Mouse (Mus musculus) lung, embryonic 14.5 days (tissue): ENCODE results near the gene Gsta3. TPM values are rescaled to one million over a fixed set of nuclear protein-coding genes. Genes with fewer than 3 reads are reported as not detected.
"Not testable (repeated sequence)": the region's sequence is repeated elsewhere in the genome, so short reads cannot be mapped to it uniquely, and the experiment has no call there.

Source experiments
- ATAC-seq: fragments of 200-750 bp; cut with Nextera tagmentation; 2 replicates; pipeline ENCODE4 v1.8.0; 2017; ENCODE audit warnings: mild to moderate bottlenecking, moderate TSS enrichment, moderate library complexity; ENCODE audit not compliant: insufficient read depth
- DNase-seq: peaks from one replicate; pipeline ENCODE4 v3.0.0-alpha.2; 2015
- H3K27ac ChIP-seq: fragments of 300-500 bp; sonication (generic); 2 replicates; pipeline ENCODE4 v1.5.1; 2014; ENCODE audit warnings: low read depth, mild to moderate bottlenecking, moderate library complexity
- H3K27me3 ChIP-seq: fragments of 300-500 bp; sonication (generic); 2 replicates; pipeline ENCODE4 v1.6.1; 2014; ENCODE audit warnings: low read length, control low read depth; ENCODE audit not compliant: insufficient read depth
- H3K36me3 ChIP-seq: fragments of 300-500 bp; sonication (generic); 2 replicates; pipeline ENCODE4 v1.6.1; 2014; ENCODE audit warnings: control low read depth; ENCODE audit not compliant: insufficient read depth
- H3K4me1 ChIP-seq: fragments of 300-500 bp; sonication (generic); 2 replicates; pipeline ENCODE4 v1.6.1; 2014; ENCODE audit warnings: antibody characterized with exemption, control low read depth; ENCODE audit not compliant: insufficient read depth
- H3K4me2 ChIP-seq: fragments of 300-500 bp; sonication (generic); 2 replicates; pipeline ENCODE4 v1.6.1; 2014; ENCODE audit warnings: mild to moderate bottlenecking
- H3K4me3 ChIP-seq: fragments of 300-500 bp; sonication (generic); 2 replicates; pipeline ENCODE4 v1.5.1; 2014; ENCODE audit warnings: low read depth, low read length
- H3K9ac ChIP-seq: fragments of 300-500 bp; sonication (generic); 2 replicates; pipeline ENCODE4 v1.6.1; 2014
- H3K9me3 ChIP-seq: fragments of 300-500 bp; sonication (generic); 2 replicates; pipeline ENCODE4 v1.6.1; 2016; ENCODE audit warnings: low read depth, low read length, control low read depth
- CTCF ChIP-seq: IDR thresholded peaks from 2 replicates; pipeline ENCODE4 v1.5.1; 2016; ENCODE audit warnings: antibody characterized with exemption, low read depth
- WGBS: fragments of 180-500 bp; shearing (Covaris S2); extraction: QIAGEN DNeasy Blood & Tissue Kit; methylation state at CpG from one replicate; pipeline ENCODE4 v1.1.7; 2014; 5-methylcytosine and 5-hydroxymethylcytosine counted together
- polyA plus RNA-seq: library from polyadenylated mRNA; unstranded; fragments of >200 nt; fragmentation: Nextera tagmentation; extraction: Ambion mirVana; gene quantifications from 2 replicates; pipeline ENCODE4 v1.2.1, GENCODE M21; 2014

The Gsta3 gene
- polyA plus RNA-seq, result 0.45 and 0.55 TPM in 2 replicates

DNA sequence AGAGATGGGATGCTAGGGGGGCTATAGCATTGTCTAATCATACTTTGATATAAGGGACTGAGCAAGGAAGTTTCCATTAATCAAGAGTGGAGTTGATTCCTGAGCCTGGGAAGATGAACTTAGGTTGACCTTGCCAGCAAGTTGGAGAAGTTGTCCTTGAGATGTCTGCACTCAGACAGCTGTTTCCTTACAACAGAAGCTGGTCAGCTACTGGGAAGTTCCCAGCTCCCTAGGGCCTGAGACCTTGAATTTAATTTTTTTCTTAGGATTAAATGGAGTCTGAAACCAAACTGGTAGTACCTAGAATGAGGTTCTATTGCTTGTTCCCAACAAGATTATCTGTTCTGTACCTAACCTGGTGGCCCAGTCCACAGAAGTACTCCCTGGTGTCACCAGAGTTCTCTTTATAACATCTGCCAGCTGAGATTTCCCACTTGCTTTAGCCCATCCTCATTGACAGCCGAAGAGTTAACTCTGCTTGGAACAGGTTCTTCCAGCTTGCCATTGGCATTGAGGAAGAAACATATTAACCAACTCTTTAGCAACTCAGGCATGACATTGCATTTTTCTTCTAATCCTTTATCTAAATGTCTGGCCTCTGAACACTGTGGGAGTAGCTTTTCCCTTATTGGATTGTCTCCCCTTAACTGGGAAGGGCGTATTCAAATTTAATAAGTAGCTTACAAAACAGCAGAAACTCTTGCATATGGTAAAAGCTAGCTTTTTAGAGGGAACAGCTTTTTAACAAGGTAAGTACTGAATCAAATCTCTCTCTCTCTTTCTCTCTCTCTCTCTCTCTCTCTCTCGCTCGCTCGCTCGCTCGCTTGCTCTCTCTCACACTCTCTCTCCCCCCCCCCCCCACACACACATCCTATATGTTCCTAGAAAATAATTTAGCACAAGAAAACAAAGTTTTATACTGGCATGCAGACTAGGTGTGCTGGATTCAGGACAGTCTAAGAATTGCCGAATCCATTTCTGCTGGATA lies at the start of gene Gsta3:
Gsta3 (plus strand) TSS at position 679 of the 988 bp plus-strand sequence.
- Histone ChIP-seq H3K36me3 (no peaks in the 10 kb centered on the region), H3K4me3 (no peak within 1 kb of the TSS), H3K9ac (no peak within 1 kb of the TSS), H3K9me3 (no peaks in the 10 kb centered on the region), H3K4me1 (no peaks in the 10 kb centered on the region), H3K27me3 (no peaks in the 10 kb centered on the region), H3K27ac (no peak within 1 kb of the TSS), H3K4me2 (no peak within 1 kb of the TSS)
- 85% methylated on average over 8 of the region's 8 CpGs for WGBS
- DNase-seq (peak; percentile 19), ATAC-seq (no peak)
- TF ChIP-seq CTCF, result no peak

- H3K4me3 ChIP-seq, result no peak overlapping the region
- no peak overlapping the region for H3K4me2 ChIP-seq
- no peak for ATAC-seq
- 71% methylated on average over 1 of the region's 1 CpGs for WGBS
- H3K36me3 ChIP-seq, result no peaks in the 10 kb centered on the region
- H3K9ac ChIP-seq, result no peak overlapping the region
- DNase-seq, result no peak
- TF ChIP-seq CTCF, result no peak
- no peaks in the 10 kb centered on the region for H3K4me1 ChIP-seq
- no peaks in the 10 kb centered on the region for H3K27me3 ChIP-seq
- H3K27ac ChIP-seq, result no peak overlapping the region
- no peaks in the 10 kb centered on the region for H3K9me3 ChIP-seq
These were observed 34.1 kb upstream of the Gsta3 start for GRCm38 (mm10) chr1:21206241-21206640.

GRCm38 (mm10) chr1:21213537-21213936 lies 26.9 kb upstream of the Gsta3 start:
- not testable (repeated sequence) for ATAC-seq, H3K4me1 ChIP-seq, DNase-seq, H3K4me2 ChIP-seq, H3K9me3 ChIP-seq, H3K4me3 ChIP-seq, H3K27me3 ChIP-seq, H3K27ac ChIP-seq, H3K36me3 ChIP-seq, H3K9ac ChIP-seq
- TF ChIP-seq CTCF, result peak; percentile 34
- 24% methylated on average over 2 of the region's 3 CpGs for WGBS

DNA sequence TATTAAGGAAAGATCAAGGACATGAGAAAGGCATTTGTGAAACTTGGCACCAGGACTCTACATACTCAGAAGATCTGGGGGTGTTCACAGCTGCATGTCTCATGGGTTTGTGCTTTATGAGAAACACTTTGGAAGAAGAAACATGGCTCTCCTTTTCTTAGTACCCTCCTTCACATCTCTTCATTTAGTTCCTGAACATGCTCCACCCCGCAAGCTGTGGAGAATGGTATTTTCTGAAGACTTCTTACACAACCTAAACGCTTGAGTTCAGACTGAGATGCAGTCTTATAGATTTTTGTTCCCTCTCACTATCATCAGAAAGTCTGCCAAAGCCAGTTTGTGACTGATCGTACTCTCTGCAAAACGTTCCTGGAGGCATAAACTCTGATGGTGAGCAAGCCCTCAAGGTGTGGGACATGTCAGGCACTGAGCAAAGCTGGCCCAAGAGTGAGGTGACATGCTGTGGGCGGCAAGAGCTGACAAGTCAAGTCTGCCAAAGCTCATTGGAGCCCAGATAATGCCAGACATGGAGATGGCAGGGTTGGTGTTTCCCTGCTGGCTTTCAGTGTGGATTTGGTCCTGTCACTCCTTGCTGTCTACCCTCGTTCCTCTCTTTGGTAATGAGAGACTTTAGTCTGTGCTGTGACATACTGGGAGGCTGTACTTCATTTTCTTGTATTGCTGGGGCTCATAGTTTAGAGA lies 26.2 kb upstream of the Gsta3 start:
- DNase-seq, H3K9me3 ChIP-seq, H3K27me3 ChIP-seq, H3K27ac ChIP-seq, H3K9ac ChIP-seq, H3K36me3 ChIP-seq, H3K4me1 ChIP-seq, ATAC-seq, H3K4me3 ChIP-seq, H3K4me2 ChIP-seq: not testable (repeated sequence)
- whole genome bisulfite sequencing, result 71% methylated on average over 6 of the region's 6 CpGs

- Histone ChIP-seq H3K9me3 (no peaks in the 10 kb centered on the region), H3K4me3 (peak within 1 kb of the TSS; percentile 54), H3K4me2 (peak within 1 kb of the TSS; percentile 69), H3K36me3 (no peaks in the 10 kb centered on the region), H3K9ac (peak within 1 kb of the TSS; percentile 72), H3K27ac (peak within 1 kb of the TSS; percentile 67; the same call in 1 of the 2 replicates), H3K4me1 (no peaks in the 10 kb centered on the region), H3K27me3 (no peaks in the 10 kb centered on the region)
- TF ChIP-seq CTCF, result peak; percentile 96
- peak; percentile 93 for DNase-seq
- under 1% methylated on average over 17 of the region's 17 CpGs for WGBS
- ATAC-seq, result peak; percentile 96
These were observed 21.9 kb upstream of the Gsta3 start, which contains the start of gene Tmem14a for GRCm38 (mm10) chr1:21218489-21218919. TSS of gene Tmem14a (plus strand) at chr1:21218575.

DNA sequence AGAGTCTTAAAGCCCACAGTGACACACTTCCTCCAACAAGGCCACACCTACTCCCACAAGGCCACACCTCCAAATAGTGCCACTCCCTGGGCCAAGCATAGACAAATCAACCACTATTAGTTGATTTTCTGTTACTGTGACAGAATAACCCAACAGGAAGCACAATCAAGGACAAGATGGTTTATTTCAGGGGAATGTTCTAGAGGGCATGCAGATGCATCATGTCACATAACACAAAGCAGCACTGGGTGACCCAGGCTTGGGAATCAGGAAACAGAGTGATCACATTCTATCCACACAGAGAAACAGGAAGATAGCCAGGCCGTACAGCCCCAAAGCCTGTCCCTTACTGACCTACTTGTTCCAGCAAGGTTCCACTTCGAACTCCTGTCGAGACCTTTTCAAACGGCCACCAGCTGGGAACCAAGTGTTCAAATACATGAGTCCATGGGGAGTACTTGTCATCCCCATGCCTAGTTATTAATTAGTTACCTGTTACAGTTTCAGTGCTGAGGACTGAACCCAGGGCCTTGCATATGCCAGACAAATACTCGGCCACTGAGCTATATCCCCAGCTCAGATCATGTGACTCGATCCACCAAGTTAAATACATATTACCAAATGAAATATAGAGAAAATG lies 12.5 kb upstream of the Gsta3 start:
- Histone ChIP-seq H3K27me3 (no peaks in the 10 kb centered on the region), H3K9ac (no peak overlapping the region), H3K27ac (no peak overlapping the region), H3K36me3 (no peaks in the 10 kb centered on the region), H3K4me2 (no peak overlapping the region), H3K4me3 (no peak overlapping the region), H3K4me1 (no peaks in the 10 kb centered on the region), H3K9me3 (no peaks in the 10 kb centered on the region)
- ATAC-seq (no peak), DNase-seq (no peak)
- 80% methylated on average over 6 of the region's 6 CpGs for WGBS
- TF ChIP-seq CTCF, result no peak

GRCm38 (mm10) chr1:21228740-21229722 lies 11.4 kb upstream of the Gsta3 start:
- H3K9me3 ChIP-seq, DNase-seq, H3K9ac ChIP-seq, ATAC-seq, H3K27me3 ChIP-seq, H3K4me1 ChIP-seq, H3K4me2 ChIP-seq, H3K4me3 ChIP-seq, H3K36me3 ChIP-seq, H3K27ac ChIP-seq: not testable (repeated sequence)
- WGBS, result 64% methylated on average over 15 of the region's 15 CpGs
